Mouse (Mus musculus): ENCODE results near the gene Efcc1.

DNA sequence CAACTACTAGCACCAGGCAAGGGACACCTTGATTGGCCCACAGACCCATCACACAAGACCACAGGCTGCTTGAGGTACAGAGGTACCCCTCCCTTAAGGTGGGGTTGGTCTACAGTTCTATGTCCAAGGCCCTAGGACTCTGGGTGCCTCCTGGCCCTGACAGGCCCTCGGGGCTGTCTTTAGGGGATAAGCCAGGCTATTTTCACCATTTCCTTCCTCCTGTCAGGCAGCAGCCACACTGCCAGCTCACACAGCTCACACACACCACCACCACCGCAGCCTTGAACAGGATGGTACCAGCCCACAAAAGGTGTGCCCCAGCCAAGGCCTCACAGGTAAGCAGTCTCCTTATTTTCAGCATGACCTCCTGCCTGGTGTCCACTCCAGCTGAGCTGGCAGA is 47.2 kb downstream of the Efcc1 start, which contains the start of gene Gp9:
- no peak for TF ChIP-seq GATA1 (IDR thresholded peaks at IDR 0.05; ENCODE audit: borderline replicate concordance, low read length)
- TF ChIP-seq TAL1 (conservative IDR thresholded peaks at IDR 0.05; ENCODE audit: low read depth, low read length), result no peak
- TF ChIP-seq CTCF (IDR thresholded peaks at IDR 0.05; ENCODE audit: low read depth, low read length), result no peak
- no peak for TF ChIP-seq POLR2AphosphoS5 (IDR thresholded peaks at IDR 0.05; ENCODE audit: insufficient replicate concordance, low read depth, low read length)
